Mouse (Mus musculus) left cerebral cortex, postnatal 4 days (tissue): ENCODE measurements around the gene Srsf12. TPM values are rescaled to one million over a fixed set of nuclear protein-coding genes. Genes with fewer than 3 reads are reported as not detected.

Source experiments
- DNase-seq: peaks from one replicate; pipeline ENCODE4 v3.0.0-alpha.2; 2022
- intact Hi-C: fragments of 180-260 bp; cut with DNase I; formaldehyde crosslinking; loops from one replicate; pipeline ENCODE4 v1.15.1; 2025
- total RNA-seq, 2 experiments: library from RNA; stranded (reverse); gene quantifications; 2 replicates each; pipeline ENCODE4 v1.2.3; 2021

Srsf12 gene
- total RNA-seq, result 10 to 100 TPM; 46.7 to 48.9 TPM

DNA sequence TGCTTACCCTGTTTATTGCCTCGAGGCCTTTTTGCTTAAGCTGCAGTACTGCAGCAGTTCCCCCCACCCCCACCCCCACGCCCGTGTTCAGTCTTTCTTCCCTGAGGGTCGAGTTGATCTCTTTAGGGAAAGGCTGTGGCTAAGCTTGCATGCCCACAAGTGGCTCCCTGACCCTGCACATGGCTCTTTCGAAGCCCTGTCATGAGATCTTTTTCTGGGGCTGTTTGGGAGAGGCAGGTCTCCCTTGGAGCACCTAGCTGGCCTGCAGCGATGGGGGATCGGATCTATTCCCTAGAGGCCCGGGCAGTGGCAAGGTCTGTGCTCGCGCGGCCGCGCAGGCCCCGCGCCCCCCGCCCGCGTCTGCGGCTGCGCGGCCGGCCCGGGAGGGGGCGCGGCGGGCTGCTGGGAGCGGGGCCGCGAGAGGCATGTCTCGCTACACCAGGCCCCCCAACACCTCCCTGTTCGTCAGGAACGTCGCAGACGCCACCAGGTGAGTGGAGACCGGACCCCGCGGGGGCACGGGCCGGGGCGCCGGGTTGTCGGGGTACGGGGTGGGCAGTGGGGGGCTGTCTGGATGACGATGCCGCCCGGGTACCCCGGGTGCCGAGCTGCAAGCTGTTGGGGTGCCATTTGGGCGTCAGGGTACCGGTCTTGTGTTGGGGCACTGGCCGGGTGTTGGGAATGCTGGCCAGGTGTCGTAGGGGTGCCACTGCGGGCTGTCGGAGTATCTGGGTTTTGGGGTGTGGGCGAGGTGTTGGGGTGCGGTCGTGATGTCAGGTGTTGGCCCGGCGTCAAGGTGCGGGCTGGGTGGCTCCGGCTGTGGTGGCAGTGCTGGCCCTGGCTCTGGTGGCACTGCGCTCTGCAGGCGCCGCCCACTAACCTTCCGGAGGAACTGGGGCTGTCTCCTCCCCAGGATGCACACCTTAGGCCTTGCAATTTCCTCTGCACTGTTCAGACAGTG is at the start of gene Srsf12:
Srsf12 (plus strand) TSS at position 111 of the 961 bp plus-strand sequence.
- intact Hi-C loops, result loop anchor here (10.0 kb wide), 1 partner anchor 86 kb away; the partner anchor contains the start of gene Pnrc1
- peak; percentile 29 for DNase-seq

DNA sequence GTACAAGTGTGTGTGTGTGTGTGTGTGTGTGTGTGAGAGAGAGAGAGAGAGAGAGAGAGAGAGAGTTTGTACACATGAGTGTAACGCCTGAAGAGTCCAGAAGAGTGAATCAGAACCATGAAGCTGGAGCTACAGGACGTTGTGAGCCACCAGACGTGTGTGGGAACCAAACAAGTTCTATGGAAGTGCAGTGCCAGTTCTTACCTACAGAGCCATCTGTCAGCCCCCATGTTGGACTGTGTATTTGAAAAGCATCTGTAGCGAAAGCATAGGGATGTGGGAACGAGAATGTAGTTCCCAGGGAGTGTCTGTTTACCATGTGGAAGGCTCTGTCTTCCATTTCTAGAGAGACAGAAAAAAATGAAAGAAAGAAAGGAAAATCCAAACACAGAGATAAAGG is 25.3 kb upstream of the Srsf12 start:
- intact Hi-C loops, result no loop called here
- DNase-seq, result no peak

DNA sequence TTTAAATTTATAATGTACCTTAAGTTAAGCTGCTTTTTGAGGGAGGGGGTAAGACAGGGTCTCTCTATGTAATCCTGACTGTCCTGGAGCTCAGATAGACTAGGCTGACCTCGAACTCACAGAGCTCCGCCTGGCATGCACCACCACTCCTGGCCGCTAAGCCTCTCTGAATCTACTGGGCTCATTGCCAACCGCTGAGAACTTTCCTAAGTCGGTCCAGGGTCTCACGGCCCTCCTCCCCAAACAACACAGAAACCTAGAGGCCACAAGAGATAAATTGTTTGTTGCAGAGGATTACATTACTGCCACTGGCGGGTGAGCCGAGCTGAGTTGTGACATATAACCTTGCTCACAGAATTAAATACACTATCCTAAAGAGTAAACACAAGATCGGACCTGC is 20.6 kb upstream of the Srsf12 start:
- intact Hi-C loops, result no loop called here
- peak; percentile 68 for DNase-seq

DNA sequence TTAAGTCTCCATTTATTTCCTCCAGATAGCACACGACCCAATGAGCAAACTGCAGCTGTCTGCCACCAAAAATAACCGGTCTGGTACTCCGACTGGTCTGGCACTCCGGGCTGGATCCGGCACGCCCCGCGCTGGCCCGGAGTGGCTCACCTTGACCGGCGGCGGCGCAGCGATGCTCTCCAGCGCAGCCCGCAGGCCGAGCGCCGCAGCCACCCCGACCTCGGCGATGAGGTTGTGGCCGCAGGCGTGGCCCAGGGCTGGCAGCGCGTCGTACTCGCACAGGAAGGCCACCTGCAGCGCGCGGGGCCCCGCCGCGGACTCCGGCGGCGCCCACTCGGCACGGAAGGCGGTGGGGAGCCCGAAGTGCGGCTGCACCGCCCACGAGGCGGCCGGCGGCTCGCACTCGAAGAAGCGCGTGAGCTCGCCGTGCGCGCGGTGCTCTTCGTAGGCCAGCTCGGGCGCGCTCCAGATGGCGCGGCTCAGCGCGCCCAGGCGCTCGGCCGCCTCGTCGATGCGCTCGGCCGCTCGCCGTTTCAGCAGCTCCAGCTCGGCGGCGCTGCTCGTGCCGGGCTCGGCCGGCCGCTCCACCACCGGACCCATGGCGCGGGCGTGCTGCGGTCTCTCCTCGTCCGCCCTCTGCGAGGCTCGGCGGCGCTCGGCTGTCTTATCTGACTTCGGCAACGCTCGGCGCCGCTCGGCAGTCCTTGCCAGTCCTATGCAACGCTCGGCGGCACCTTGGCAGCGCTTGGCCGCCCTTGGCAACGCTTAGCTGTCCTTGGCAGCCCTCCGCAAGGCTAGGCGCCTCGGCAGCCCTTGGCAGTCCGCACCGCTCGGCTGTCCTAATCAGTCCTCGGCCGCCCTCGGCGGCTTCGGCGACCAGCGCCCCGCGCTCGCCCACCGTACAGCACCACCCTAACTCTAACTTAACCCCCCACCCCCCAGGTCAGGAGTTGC is 19.7 kb upstream of the Srsf12 start:
- intact Hi-C loops, result no loop called here
- DNase-seq, result peak; percentile 99

DNA sequence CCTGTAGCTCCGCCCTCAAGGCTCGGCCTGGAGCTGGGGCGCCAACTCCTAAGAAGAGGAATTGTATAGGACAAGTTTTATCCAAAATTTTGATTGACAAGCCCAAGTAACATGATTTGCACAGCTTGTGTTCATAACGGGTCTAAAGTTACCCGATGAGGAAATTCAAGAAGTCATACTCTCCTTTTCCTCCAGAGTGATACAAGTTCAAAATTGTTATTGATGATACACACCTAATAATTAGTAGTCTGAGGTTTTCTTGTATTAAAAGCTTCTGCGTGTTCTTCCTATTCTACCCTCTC is 19.1 kb upstream of the Srsf12 start, which contains the start of gene Pm20d2:
Pm20d2 (minus strand) TSS at position 3 of the 302 bp plus-strand sequence.
- intact Hi-C loops, result no loop called here

DNA sequence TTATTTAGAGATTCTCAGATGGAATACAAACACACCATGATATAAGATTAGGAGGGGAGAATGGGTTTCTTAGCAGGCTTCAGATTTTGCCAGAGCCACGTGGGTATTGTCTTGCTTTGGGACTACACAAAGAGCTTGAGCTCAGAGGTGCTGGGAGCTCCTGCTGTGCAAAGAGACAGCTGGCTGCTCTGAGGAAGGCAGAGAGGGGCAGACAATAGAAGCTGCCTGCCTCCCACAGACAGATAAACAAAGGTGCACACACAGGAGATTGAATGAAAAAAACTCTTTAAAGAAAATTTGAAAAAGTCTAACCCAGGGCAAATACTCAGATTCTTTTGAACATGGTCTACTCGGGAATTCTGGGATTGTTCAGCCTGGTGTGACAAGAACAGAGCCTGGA is 10.7 kb upstream of the Srsf12 start:
- intact Hi-C loops, result no loop called here
- DNase-seq, result no peak

More for the DNA sequence above, 19.1 kb upstream of the Srsf12 start, which contains the start of gene Pm20d2:
- no peak for DNase-seq

DNA sequence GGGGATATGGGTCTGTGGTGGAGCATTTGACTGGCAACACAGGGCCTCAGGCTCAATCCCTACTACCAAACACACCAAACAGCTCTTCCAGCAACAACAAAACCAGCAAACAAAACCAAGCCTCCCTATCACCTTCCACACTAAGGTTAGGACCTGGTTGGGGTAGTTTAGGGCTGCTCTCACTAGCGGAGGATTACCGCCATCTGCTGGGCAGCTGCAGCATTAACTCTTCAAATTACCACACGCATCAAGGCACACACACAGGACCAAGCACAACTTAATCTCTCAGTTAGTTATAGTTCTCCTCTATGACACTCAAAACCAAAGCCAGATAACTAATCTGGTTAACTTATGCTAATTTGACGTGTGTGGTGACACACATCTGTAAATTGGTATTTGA is 4.1 kb upstream of the Srsf12 start:
- intact Hi-C loops, result loop anchor here (10.0 kb wide), 1 partner anchor 90 kb away; the partner anchor contains the start of gene Pnrc1

DNA sequence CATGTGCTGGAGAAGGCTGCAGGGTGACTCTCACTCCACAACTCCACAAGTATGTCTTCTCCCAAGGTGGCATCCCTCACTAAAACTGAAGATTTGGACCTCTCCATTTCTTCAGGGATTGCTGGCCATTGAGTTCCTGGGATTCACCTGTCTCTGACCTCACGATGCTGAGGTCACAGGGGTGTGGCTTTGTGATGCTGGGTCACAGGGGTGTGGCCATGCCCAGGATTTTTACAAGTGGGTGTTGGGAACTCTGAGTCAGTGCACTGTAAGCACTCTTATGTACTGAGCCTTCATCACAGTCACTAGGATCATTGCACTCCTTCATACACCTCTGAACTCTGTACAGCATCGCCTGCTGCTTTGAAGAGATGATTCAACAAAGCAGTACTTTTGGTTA is 1.2 kb upstream of the Srsf12 start:
- DNase-seq, result no peak
- intact Hi-C loops, result loop anchor here (10.0 kb wide), 1 partner anchor 87 kb away; the partner anchor contains the start of gene Pnrc1

More for the DNA sequence above, 4.1 kb upstream of the Srsf12 start:
- DNase-seq, result peak; percentile 63

DNA sequence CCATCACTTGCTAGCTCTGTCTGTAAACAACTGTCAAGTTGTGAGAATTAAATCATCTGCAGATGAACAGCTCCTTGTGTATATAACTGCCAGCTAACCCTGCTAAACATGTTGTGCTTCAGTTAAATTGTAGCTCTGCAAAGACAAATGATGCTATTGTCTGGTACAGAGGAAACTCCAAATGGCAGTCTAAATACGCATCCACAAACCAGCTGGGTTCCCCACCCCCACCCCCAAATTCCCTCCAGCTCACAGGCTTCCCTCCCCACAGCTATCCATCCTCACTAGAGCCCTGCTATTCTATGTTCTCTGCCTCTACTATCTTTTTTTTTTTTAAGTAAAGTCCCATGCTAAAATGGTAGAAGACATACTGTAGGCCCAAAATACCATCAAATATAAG is 13.1 kb downstream of the Srsf12 start:
- intact Hi-C loops, result no loop called here

DNA sequence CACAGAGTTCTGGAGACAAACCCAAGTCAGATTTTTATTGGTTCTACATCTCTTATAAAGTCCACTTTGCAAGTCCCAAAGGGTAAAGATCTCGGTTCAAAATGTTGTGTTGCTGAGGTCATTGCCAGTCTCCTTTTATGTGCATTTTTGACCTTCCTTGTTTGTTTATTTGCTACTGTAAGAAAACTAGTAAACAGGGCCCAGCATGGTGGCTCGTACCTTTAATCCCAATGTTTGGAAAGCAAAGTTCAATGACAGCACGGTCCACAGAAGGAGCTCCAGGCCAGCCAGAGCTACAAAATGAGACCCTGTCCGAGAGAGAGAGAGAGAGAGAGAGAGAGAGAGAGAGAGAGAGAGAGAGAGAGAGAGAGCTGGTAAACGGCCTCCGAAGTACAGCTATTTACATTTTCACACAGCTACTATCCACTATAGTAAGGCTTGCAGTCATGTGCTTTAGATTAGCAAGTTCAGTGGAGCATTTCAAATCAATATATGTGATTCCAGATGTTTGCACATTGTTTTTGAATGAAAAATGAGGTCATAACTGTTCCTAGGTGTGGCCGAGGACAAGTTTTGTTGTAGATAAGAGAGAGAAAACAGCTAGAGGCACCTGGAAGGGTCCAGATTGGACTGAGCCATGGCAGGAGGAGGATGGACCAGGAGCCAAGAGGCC is 15.3 kb downstream of the Srsf12 start:
- DNase-seq, result no peak
- intact Hi-C loops, result no loop called here

More for the DNA sequence above, 13.1 kb downstream of the Srsf12 start:
- DNase-seq, result no peak

DNA sequence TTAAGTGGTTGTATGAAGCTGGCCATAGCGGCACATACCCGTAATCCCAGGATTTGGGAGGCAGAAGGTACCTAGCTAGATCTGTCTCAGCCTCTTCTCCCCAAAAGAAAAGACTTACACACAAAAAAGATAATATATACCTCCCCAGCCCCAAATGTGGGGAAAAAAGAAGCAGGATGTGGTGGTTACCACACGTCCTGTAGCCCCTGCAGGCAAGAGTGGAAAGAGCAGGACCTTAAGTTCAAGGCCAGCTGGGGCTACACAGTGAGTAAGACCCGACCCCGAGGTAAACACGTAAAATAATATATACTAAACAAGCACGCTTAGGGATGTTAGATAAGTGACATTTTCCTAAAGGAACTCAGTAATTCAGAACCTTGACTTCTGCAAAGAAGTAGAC is 18.4 kb downstream of the Srsf12 start:
- intact Hi-C loops, result no loop called here
- DNase-seq, result no peak

DNA sequence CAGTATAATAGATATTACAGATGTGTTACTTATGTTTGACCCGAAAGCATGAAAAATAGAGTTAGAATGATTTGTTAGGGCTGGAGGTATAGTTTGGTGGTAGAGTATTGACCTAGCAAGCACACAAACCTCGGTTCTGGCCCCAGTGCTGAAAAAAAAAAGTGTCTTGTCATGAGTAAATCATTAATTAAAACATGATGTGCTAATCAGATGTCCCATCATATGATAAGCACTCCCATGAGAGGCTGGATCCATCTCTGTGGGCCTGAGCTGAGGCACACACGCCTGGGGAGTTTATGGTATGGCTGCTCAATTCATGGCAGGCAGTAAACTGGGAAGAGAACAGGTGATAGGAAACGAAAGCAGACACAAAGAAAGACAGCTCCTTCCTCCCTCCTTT is 20.8 kb downstream of the Srsf12 start:
- DNase-seq, result no peak
- intact Hi-C loops, result no loop called here

DNA sequence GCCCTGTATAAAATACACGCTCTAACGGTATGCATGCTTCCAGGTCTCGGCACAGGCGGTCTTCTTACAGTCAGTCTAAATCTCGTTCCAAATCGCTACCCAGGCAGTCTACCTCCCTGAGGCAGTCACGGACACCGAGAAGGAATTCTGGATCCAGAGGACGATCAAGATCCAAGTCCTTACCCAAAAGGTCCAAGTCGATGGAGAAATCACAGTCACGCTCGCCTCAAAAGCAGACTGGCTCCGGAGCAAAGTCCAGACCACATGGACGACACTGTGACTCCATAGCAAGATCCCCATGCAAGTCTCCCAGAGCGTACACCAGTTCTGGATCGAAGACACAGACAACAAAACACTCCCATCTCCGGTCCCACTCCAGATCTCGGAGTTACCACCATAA is 22.1 kb downstream of the Srsf12 start:
- DNase-seq, result no peak
- intact Hi-C loops, result no loop called here

DNA sequence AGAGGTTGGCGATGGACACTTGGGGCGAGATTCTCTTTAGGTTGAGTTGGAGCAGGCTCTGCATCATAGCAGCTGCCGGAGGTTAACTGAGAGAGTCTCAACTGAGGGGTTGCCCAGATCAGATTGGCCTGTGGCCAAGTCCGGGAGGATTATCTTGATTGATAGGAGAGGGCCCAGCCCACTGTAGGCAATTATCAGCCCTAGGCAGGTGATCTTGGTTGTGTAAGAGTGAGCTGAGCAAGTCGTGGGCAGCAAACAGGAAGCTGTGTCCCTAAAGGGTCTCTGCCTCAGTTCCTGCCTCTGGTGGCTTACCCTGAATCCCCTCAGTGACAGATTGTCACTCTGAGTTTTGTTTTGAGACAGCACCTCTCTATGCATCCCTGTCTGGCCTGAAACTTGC is 33.7 kb downstream of the Srsf12 start:
- DNase-seq, result peak; percentile 59
- intact Hi-C loops, result no loop called here

DNA sequence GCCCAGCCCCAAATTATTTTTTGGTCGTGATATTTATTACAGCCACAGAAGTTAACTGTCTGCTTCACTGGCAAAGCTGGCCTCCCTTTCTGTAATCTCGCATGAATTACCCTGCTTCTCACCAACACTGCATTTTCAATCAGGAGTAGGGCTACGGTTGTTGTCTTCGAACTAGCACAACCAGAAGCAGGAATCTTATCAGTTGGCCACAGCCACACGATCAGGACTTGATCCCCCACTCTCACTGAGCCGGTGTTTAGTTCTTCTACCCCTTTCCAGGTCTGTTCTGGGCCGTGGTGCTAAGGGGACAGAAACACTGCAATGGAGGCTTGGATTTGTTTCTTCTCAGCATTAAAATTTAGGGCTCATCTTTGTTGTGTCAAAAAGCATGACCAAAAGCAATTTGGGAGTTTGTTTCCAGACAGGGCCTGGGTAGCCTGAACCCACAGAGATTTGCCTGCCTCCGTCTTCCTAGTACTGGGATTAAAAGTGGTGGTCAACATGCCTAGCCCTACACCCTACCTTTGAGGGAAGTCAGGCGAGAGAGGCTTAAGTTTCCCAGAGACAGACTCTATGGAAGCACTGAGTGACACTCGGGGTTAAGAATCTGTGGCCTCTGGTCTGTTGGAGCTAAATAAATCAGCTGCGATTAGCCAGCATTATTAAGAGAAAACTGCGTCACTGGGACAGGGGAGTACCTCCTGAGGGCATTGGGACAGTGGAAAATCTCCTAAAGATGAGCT is 34.4 kb downstream of the Srsf12 start:
- intact Hi-C loops, result no loop called here
- no peak for DNase-seq

DNA sequence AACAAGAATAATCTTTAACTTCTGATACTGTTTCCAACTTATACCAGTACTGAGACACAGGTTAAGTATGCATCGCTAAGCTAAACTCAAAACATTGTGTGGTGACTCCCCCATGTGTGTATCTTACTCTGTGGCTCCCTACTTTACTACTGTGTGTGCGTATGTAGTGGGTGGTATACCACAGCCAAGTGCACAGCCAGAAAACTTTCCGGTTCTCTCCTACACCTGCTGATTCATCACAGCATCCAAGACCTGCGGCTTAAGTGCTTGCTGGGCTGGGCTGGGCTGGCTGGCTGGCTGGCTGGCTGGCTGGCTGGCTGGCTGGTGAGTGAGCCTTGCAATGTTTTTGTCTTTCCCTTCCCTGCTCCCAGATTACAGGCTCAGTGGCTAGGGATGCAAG is 35.1 kb downstream of the Srsf12 start:
- intact Hi-C loops, result no loop called here
- DNase-seq, result no peak

DNA sequence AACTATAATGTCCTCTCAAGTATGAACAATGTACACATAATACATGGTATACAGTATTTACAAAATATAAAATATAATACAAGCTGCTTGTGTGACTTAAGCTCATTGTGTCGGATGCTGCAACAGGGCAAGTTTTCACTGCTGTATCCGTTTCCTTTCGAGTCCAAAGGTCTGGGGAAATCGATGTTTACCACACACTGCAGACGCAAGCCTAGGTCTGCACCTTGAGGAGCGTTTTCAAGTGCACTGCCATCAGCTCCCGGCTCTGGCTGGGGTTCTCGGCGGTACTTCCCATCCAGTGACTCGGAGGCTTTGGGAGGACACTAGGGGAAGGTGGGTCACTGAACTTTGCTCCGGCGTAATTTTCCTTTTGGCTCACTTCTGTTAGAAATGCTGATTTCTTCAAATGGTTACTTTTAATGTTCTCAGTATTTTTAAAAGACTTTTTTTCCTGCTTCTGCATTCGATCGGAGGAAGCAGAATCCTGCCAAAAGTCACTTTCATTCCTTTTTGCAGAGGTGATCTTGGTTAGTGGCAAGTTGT is 37.1 kb downstream of the Srsf12 start:
- no peak for DNase-seq
- intact Hi-C loops, result no loop called here

DNA sequence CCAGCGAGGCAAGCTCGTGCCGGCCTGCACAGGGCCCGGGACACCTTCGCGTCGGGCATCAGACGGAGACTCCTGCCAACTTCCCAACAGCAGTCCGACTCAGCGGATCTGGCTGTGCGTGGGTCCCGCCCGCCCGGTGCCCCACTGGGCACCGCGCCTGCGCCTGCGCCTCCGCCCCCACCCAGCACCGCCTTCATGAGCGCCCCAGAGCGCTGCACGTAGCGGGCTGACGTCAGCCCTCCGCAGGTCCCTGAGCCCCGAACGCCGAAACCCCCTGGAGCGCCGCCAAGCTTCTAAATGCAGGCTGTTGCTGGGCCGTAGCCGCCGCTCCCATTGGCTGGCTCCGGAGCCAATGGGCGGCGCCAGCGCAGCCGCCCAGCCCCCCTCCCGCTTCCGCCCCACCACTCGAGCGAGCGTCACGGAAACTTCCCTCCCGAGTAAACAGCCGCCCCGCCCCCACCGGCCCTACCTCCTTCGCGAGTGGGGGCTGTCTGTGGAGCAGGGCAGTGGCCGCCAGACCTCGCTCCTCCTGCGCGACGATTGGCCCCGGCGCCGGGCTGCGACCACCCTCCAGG is 38.8 kb downstream of the Srsf12 start:
- intact Hi-C loops, result no loop called here
- peak; percentile 99 for DNase-seq
